10 mouse cellular contexts compared by ENCODE assay signal in the genomic region with DNA sequence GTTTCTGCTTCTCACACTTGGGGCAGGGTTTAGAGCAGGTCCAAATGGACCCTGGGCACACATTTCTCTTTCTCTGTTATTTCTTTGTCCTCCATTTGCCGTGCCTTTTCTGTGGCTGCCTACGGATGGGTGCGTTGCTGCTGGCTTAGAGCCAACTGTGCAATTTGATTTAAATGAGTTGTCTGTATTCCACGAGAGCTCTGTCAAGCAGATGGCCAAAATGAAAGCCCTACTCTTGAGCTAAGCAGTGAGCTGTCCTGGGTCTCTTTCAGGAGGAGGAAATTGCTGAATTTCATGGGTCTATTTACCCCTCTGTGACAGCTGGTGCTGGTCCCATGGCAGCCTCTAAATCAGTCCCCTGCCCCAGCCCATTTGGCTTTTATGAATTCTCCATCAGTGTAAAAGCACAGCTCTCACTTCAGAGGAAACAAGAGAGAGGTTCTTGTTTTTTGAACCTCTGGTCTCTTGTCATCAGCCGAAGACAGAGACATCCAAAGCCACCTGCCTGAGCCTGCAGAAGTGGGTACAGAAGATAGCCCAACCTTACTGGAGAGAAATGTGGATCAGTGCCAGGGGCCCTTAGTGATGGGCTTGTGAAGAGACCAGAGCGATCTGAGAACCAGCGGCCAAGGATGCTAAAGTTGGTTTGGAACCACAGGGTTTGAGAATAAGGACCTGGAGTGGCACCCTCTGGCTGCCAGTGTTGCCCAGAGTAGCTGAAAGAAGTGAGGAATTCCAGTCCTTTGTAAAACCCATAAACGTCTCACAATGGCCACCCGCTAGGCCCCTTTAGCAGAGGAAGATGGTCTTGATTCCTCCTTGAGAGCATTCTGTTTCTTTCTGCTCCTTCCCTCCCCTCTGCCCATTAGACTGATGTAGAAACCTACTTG. TPM values are rescaled to one million over a fixed set of nuclear protein-coding genes. Genes with fewer than 3 reads are reported as not detected.
DNase-seq lines count a peak whose midpoint lies in the region; ATAC-seq and TF ChIP-seq lines count a peak whose summit lies in the region.
"Not testable (repeated sequence)": the region's sequence is repeated elsewhere in the genome, so short reads cannot be mapped to it uniquely, and the experiment has no call there.
"Had no signal": no experiment of that assay in that cellular context is flagged by ENCODE, and none has a peak within 500 bp of the region (broad histone marks: within the 10 kb centered on the region; RNA-seq: fewer than 3 reads in every experiment).

No protein-coding gene starts in this region.

- not testable (repeated sequence) for H3K4me2 ChIP-seq in embryonic facial prominence, embryonic 11.5 days (ENCODE audit: low read depth, low read length); forebrain, embryonic 14.5 days (ENCODE audit: low read length); hindbrain, embryonic 11.5 days (replicated peaks; ENCODE audit: low read depth, low read length); hindbrain, postnatal 0 days (ENCODE audit: low read depth, low read length); lung, embryonic 16.5 days (ENCODE audit: low read depth, low read length); midbrain, embryonic 14.5 days (ENCODE audit: low read length); neural tube, embryonic 13.5 days

- H3K4me1 ChIP-seq in embryonic facial prominence, embryonic 11.5 days (ENCODE audit: control insufficient read depth, insufficient read depth, low read length); forebrain, embryonic 14.5 days (ENCODE audit: control insufficient read depth, insufficient read depth, low read length); hindbrain, embryonic 11.5 days (replicated peaks; ENCODE audit: control insufficient read depth, insufficient read depth, low read length); hindbrain, postnatal 0 days (ENCODE audit: insufficient read depth, low read length); lung, embryonic 16.5 days (replicated peaks; ENCODE audit: control insufficient read depth, insufficient read depth, low read length); midbrain, embryonic 14.5 days (ENCODE audit: control insufficient read depth, insufficient read depth, low read length); neural tube, embryonic 13.5 days (replicated peaks): not testable (repeated sequence)

- WGBS in embryonic facial prominence, embryonic 11.5 days = 61% methylated on average over 4 of the region's 9 CpGs
- WGBS in forebrain, embryonic 14.5 days = 2% methylated on average over 4 of the region's 9 CpGs
- WGBS in hindbrain, embryonic 11.5 days = 54% methylated on average over 6 of the region's 9 CpGs
- 28% methylated on average over 7 of the region's 9 CpGs for WGBS in hindbrain, postnatal 0 days
- WGBS in lung, embryonic 16.5 days = 46% methylated on average over 8 of the region's 9 CpGs
- WGBS in midbrain, embryonic 14.5 days = 35% methylated on average over 6 of the region's 9 CpGs
- WGBS in neural tube, embryonic 13.5 days = 25% methylated on average over 7 of the region's 9 CpGs

- DNase-seq in embryonic facial prominence, embryonic 11.5 days (ENCODE audit: low spot score); hindbrain, embryonic 11.5 days (ENCODE audit: low spot score): not testable (repeated sequence)
- peak; percentile 79 for DNase-seq in forebrain, embryonic 14.5 days (ENCODE audit: low spot score)
- DNase-seq in hindbrain, postnatal 0 days (ENCODE audit: low spot score) = peak; percentile 26
- peak; percentile 31 for DNase-seq in midbrain, embryonic 14.5 days

- TF ChIP-seq CTCF in hindbrain, postnatal 0 days (IDR thresholded peaks at IDR 0.05; ENCODE audit: low read depth) = not testable (repeated sequence)

- not testable (repeated sequence) for H3K27ac ChIP-seq in embryonic facial prominence, embryonic 11.5 days (replicated peaks; ENCODE audit: low read depth, low read length); hindbrain, embryonic 11.5 days (ENCODE audit: low read depth, low read length); hindbrain, postnatal 0 days; lung, embryonic 16.5 days (ENCODE audit: low read length); midbrain, embryonic 14.5 days (replicated peaks; ENCODE audit: low read depth, low read length)
- H3K27ac ChIP-seq in forebrain, embryonic 14.5 days (ENCODE audit: low read depth, low read length) = peak overlapping the region; percentile 58
- peak overlapping the region; percentile 46; the same call in 1 of the 2 replicates for H3K27ac ChIP-seq in neural tube, embryonic 13.5 days (replicated peaks)

- ATAC-seq in embryonic facial prominence, embryonic 11.5 days (replicated peaks; ENCODE audit: insufficient number of reproducible peaks, low FRiP score, low TSS enrichment, low read depth) = peak; percentile 63
- peak; percentile 95 for ATAC-seq in forebrain, embryonic 14.5 days
- peak; percentile 87 for ATAC-seq in hindbrain, embryonic 11.5 days (ENCODE audit: low FRiP score)
- ATAC-seq in hindbrain, postnatal 0 days = peak; percentile 78
- peak; percentile 58 for ATAC-seq in lung, embryonic 16.5 days (ENCODE audit: low read depth)
- peak; percentile 83 for ATAC-seq in midbrain, embryonic 14.5 days (ENCODE audit: low FRiP score, low TSS enrichment)
- peak; percentile 92 for ATAC-seq in neural tube, embryonic 13.5 days (ENCODE audit: low read depth)

- not testable (repeated sequence) for H3K27me3 ChIP-seq in embryonic facial prominence, embryonic 11.5 days (ENCODE audit: control insufficient read depth, insufficient read depth, low read length); forebrain, embryonic 14.5 days (replicated peaks; ENCODE audit: control insufficient read depth, insufficient read depth, low read length); hindbrain, embryonic 11.5 days (ENCODE audit: control insufficient read depth, insufficient read depth, low read length); hindbrain, postnatal 0 days (ENCODE audit: insufficient read depth, low read length); lung, embryonic 16.5 days (ENCODE audit: control insufficient read depth, insufficient read depth, low read depth, low read length); midbrain, embryonic 14.5 days (ENCODE audit: control insufficient read depth, insufficient read depth, low read length); neural tube, embryonic 13.5 days

- not testable (repeated sequence) for H3K36me3 ChIP-seq in embryonic facial prominence, embryonic 11.5 days (replicated peaks; ENCODE audit: control insufficient read depth, insufficient read depth, low read depth, low read length); forebrain, embryonic 14.5 days (ENCODE audit: control insufficient read depth, insufficient read depth, low read length); hindbrain, embryonic 11.5 days (ENCODE audit: control insufficient read depth, insufficient read depth, low read length); hindbrain, postnatal 0 days (ENCODE audit: insufficient read depth, low read length); lung, embryonic 16.5 days (ENCODE audit: control insufficient read depth, insufficient read depth, low read length); midbrain, embryonic 14.5 days (ENCODE audit: control insufficient read depth, insufficient read depth, low read length); neural tube, embryonic 13.5 days

- not testable (repeated sequence) for H3K9ac ChIP-seq in embryonic facial prominence, embryonic 11.5 days (replicated peaks; ENCODE audit: low read length); forebrain, embryonic 14.5 days (ENCODE audit: low read length); hindbrain, embryonic 11.5 days (ENCODE audit: low read depth, low read length); hindbrain, postnatal 0 days (replicated peaks; ENCODE audit: low read length); lung, embryonic 16.5 days (ENCODE audit: low read length); midbrain, embryonic 14.5 days (replicated peaks; ENCODE audit: low read length); neural tube, embryonic 13.5 days

- H3K4me3 ChIP-seq in embryonic facial prominence, embryonic 11.5 days (ENCODE audit: low read depth, low read length); forebrain, embryonic 14.5 days (ENCODE audit: low read depth, low read length); hindbrain, embryonic 11.5 days (ENCODE audit: low read depth, low read length); hindbrain, postnatal 0 days (ENCODE audit: low read length); lung, embryonic 16.5 days (ENCODE audit: low read length); midbrain, embryonic 14.5 days (replicated peaks; ENCODE audit: low read depth, low read length); neural tube, embryonic 13.5 days: not testable (repeated sequence)

- not testable (repeated sequence) for H3K9me3 ChIP-seq in embryonic facial prominence, embryonic 11.5 days (replicated peaks; ENCODE audit: control insufficient read depth, low read length); forebrain, embryonic 14.5 days (replicated peaks; ENCODE audit: control insufficient read depth, low read length); hindbrain, embryonic 11.5 days (ENCODE audit: control insufficient read depth, low read length); hindbrain, postnatal 0 days (ENCODE audit: low read length); lung, embryonic 16.5 days (ENCODE audit: control insufficient read depth, low read length); midbrain, embryonic 14.5 days (ENCODE audit: control insufficient read depth, low read length); neural tube, embryonic 13.5 days

RNA-seq across cellular contexts. Expression of gene Sytl3, which starts 44.7 kb away (rescaled TPM):
- polyA plus RNA-seq in embryonic facial prominence, embryonic 11.5 days (2014; fragmentation: Nextera tagmentation; extraction: Ambion mirVana) = 0.25 TPM in 1 of 2 replicates, not detected in the other
- 0.38 and 0.51 TPM in 2 replicates for polyA plus RNA-seq in forebrain, embryonic 14.5 days (2014; fragmentation: Nextera tagmentation; extraction: Ambion mirVana)
- 0.15 and 0.64 TPM in 2 replicates for polyA plus RNA-seq in hindbrain, embryonic 11.5 days (2014; fragmentation: Nextera tagmentation; extraction: Ambion mirVana)
- total RNA-seq in hindbrain, postnatal 0 days (2014; rRNA removed) = 0.32 and 0.42 TPM in 2 replicates
- 0.73 and 0.79 TPM in 2 replicates for polyA plus RNA-seq in hindbrain, postnatal 0 days (2015; fragmentation: Nextera tagmentation; extraction: Ambion mirVana)
- 0.90 and 1.2 TPM in 2 replicates for polyA plus RNA-seq in lung, embryonic 16.5 days (2015; fragmentation: Nextera tagmentation; extraction: Ambion mirVana)
- 0.18 and 0.24 TPM in 2 replicates for polyA plus RNA-seq in midbrain, embryonic 14.5 days (2014; fragmentation: Nextera tagmentation; extraction: Ambion mirVana)
- polyA plus RNA-seq in neural tube, embryonic 13.5 days (2015; fragmentation: Nextera tagmentation; extraction: Ambion mirVana) = 0.83 and 1.1 TPM in 2 replicates
- polyA plus RNA-seq: adrenal gland, adult 2 months; G1E; liver, adult 2 months had no signal

RNA-seq across cellular contexts. Expression of gene Dynlt1f, which starts 47.9 kb away (rescaled TPM):
- 308 and 333 TPM in 2 replicates for polyA plus RNA-seq in embryonic facial prominence, embryonic 11.5 days (2014; fragmentation: Nextera tagmentation; extraction: Ambion mirVana)
- polyA plus RNA-seq in forebrain, embryonic 14.5 days (2014; fragmentation: Nextera tagmentation; extraction: Ambion mirVana) = 281 and 376 TPM in 2 replicates
- 323 and 333 TPM in 2 replicates for polyA plus RNA-seq in hindbrain, embryonic 11.5 days (2014; fragmentation: Nextera tagmentation; extraction: Ambion mirVana)
- total RNA-seq in hindbrain, postnatal 0 days (2014; rRNA removed) = 108 and 138 TPM in 2 replicates
- polyA plus RNA-seq in hindbrain, postnatal 0 days (2015; fragmentation: Nextera tagmentation; extraction: Ambion mirVana) = 294 and 303 TPM in 2 replicates
- polyA plus RNA-seq in lung, embryonic 16.5 days (2015; fragmentation: Nextera tagmentation; extraction: Ambion mirVana) = 258 and 269 TPM in 2 replicates
- polyA plus RNA-seq in midbrain, embryonic 14.5 days (2014; fragmentation: Nextera tagmentation; extraction: Ambion mirVana) = 370 and 378 TPM in 2 replicates
- 340 and 377 TPM in 2 replicates for polyA plus RNA-seq in neural tube, embryonic 13.5 days (2015; fragmentation: Nextera tagmentation; extraction: Ambion mirVana)
